Mouse (Mus musculus) neutrophil, adult 83 days (primary cell): ENCODE data around the gene Olfr948. TPM values are rescaled to one million over a fixed set of nuclear protein-coding genes. Genes with fewer than 3 reads are reported as not detected.

ENCODE experiments used
- total RNA-seq, 2 experiments: library from RNA; stranded (reverse); gene quantifications; one replicate each; pipeline ENCODE4 v1.2.4; 2023

Olfr948 gene
- not detected for total RNA-seq

DNA sequence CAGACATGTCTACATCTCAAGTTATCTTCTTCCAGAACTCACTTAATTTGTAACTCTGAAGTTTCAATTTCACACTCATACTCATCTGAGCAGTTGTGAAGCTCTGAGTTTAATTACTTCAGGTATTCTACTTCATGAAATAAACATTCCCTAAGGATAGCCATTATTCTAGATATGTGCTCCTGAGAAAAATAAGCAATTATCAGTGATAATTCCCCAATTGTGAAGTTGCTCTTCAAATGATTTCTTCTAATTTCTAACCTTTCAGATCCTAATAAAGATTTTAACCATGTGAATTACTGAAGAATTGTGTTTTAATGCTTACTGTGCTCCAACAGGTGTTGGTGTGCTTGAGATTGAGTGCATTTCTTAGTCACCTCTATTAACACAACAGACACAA, at the start of gene Olfr948:
Gene Olfr948, minus strand, starts transcription at position 101 of the 400 bp plus-strand sequence.

GRCm38 (mm10) chr9:39276718-39277117, 49.1 kb downstream of the Olfr948 start, which contains the start of gene Olfr945:
Olfr945 (minus strand) TSS chr9:39276818.

Other genes starting within 250 kb of the Olfr948 start
- not detected for gene Olfr938, start 247.2 kb downstream of the Olfr948 start, total RNA-seq
- gene Olfr27, start 197.9 kb downstream of the Olfr948 start, total RNA-seq = not detected
- not detected for gene Olfr943, start 159.7 kb downstream of the Olfr948 start, total RNA-seq
- not detected for gene Olfr944, start 124.1 kb downstream of the Olfr948 start, total RNA-seq
- gene Olfr1537, start 76.1 kb downstream of the Olfr948 start, total RNA-seq = not detected
- gene Olfr945, start 49.2 kb downstream of the Olfr948 start, total RNA-seq = not detected
- not detected for gene Olfr951, start 61.4 kb upstream of the Olfr948 start, total RNA-seq
- not detected for gene Olfr952, start 101.1 kb upstream of the Olfr948 start, total RNA-seq
- not detected for gene Olfr954, start 130.7 kb upstream of the Olfr948 start, total RNA-seq
- gene Olfr955, start 145.9 kb upstream of the Olfr948 start, total RNA-seq = not detected
- not detected for gene Olfr44, start 167.9 kb upstream of the Olfr948 start, total RNA-seq
- not detected for gene Olfr957, start 189.8 kb upstream of the Olfr948 start, total RNA-seq
- gene Olfr958, start 228.0 kb upstream of the Olfr948 start, total RNA-seq = not detected
- not detected for gene Olfr959, start 249.5 kb upstream of the Olfr948 start, total RNA-seq